Mouse (Mus musculus) heart, adult 9 months (tissue): ENCODE measurements around the gene Acot7.

Source experiments
- DNase-seq, 2 experiments: peaks; one replicate each; pipeline ENCODE4 v3.0.0; 2022; ENCODE audit warnings: low spot score in 2 of 2

Acot7 gene

GRCm38 (mm10) chr4:152177537-152178343 lies at the start of gene Acot7:
Gene Acot7, plus strand, starts transcription at chr4:152178134.
- DNase-seq = peak; percentile 83 to 87

DNA sequence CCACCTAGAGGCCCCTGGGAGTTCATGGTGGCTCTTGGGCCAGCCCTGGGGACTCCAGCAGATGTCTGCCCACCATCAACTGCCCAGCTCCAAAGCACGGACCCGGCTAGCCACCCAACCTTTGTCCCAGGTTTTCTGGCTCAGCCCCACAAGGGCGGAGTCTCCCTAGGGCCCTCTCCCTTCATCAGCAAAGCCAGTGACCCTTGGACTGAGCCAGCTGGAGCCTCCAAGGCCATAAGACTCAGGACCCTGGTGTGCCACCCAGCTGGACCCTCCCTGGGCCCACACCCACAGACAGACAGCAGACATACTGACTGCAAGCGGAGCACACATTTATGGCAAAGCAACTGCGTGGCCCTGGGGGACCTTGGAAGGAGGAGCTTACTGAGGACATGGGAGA lies 49.1 kb upstream of the Acot7 start:
- no peak for DNase-seq

GRCm38 (mm10) chr4:152129395-152129930 lies 48.5 kb upstream of the Acot7 start:
- no peak for DNase-seq

DNA sequence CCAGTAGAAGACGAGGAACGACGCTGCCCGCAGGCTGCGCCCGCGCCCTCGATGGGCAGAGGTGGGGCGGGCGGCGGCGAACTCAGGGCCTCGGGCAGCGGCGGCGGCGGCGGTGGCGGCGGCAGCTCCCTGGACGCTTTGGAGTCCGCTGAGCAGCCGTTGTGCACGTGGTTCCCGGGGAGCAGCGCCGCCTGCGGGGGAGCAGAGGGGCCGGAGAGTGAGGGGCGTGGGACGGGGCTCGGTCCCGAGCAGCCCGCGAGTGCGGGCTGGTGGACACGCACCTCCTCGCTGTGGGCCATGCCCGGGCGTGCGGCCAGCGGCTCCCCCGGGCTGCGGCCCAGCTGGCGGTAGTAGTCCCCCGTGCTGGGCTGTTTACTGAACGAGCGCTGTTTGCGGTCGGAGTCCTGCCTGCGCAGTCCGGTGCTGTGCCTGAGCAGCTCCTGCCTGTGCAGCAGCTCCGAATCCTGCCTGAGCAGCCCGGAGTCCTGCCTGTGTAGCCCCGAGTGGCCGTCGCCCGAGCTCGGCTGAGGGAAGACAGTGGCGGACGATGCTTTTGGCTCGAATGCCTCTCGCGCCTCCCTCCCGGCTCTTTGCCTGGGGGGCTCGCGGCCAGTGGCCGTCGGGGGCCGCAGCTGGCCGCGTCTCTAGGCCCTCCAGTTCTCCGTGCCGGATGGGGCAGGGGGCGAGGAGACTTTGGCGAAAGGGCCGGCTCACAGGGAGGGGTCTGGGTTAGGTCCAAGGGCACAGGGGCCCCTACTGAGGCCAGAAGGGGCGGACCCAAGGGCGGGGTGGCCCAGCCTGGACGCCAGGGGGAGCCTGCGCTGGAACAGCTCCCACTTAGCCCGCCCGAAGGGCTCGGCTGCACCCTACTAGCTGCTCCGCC lies 46.9 kb upstream of the Acot7 start:
- peak; percentile 70 to 73 for DNase-seq

DNA sequence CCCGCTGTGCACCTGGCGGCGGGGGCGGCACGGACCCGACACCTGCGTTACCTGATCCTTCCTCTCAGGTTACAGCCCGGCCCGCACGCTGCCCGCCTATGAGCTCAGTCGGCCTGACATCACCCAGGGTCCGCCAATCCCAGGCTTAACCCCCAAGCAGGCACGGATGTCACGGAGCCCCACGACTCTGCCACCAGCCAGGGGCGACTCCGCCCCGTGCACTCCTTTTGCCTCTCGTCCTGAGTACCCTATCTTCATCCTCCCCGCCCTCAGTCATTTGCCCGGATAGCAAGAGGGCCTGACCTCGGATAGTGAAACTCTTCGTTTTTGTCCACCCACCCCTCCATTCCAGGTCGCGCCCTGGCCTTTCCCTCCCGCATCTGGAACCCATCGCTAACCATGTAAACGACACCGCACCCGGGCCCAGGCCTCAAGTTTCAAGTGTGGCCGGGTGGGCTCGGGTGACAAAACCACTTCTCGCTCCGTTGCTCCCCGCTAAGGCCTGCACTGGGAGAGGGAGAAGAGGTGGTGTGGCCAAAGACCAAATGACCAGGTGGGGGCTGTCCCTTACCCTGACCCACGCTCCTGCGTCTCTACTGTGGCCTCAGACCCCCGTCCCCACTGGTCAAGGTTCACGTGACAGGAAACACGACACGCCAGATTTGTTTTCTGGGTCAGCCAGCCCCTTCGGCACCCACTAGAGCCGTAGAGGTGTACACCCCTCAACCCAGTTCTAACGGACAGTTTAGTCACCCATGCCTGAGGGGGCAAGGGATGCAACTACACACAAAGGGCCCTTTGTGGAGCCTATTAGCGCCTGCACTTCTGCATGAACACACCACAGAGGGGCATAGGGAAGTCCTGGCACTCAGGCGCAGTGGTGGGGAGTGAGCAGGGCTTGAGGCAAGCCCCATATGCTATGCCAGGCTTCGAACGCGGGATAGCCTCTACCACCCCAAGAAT lies 45.8 kb upstream of the Acot7 start:
- no peak for DNase-seq

GRCm38 (mm10) chr4:152132772-152133169 lies 45.2 kb upstream of the Acot7 start:
- DNase-seq = no peak

GRCm38 (mm10) chr4:152133213-152133612 lies 44.7 kb upstream of the Acot7 start:
- DNase-seq = no peak

GRCm38 (mm10) chr4:152134507-152134906 lies 43.4 kb upstream of the Acot7 start:
- DNase-seq = no peak

- no peak for DNase-seq
Measured at GRCm38 (mm10) chr4:152135363-152135762, 42.6 kb upstream of the Acot7 start.

GRCm38 (mm10) chr4:152136112-152136875 lies 41.6 kb upstream of the Acot7 start:
- DNase-seq = no peak

- DNase-seq = no peak
Measured at GRCm38 (mm10) chr4:152136876-152137250, 41.1 kb upstream of the Acot7 start.

DNA sequence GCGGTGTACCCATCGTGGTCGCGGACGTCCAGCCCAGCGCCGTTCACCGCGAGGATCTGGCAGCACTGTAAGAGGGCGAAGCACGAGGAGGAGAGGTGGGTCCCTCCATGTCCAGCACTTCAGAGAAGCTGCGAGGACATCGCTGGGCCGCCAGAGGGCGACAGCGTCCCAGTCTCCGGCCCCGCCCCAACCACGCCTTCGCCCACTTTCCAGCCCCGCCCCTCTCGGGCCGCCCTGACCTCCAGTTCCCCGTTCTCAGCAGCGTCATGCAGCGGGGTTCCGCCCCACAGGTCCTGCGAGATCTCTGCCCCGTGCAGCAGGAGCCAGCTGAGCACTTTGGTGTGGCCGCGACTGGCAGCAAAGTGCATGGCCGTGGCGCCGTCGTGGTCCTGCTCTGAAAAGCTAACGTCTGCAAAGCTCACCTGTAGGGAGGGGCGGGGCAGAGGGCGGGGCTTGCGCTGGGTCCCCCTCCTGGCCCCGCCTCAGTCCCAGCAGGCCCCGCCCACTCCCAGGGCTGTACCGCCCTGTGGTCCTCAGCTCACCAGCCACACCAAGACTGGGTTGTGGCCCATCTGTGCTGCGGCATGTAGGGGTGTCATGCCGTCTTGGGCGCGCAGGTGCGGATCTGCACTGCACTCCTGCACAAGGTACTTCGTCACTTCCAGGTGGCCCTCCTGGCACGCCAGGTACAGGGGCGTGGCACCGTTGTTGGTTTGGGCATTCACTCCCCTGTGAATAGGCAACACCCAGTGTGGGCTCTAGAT lies 39.3 kb upstream of the Acot7 start:
- peak; percentile 81 to 84 for DNase-seq

- DNase-seq = no peak
Measured at GRCm38 (mm10) chr4:152140441-152140840, 37.5 kb upstream of the Acot7 start.

DNA sequence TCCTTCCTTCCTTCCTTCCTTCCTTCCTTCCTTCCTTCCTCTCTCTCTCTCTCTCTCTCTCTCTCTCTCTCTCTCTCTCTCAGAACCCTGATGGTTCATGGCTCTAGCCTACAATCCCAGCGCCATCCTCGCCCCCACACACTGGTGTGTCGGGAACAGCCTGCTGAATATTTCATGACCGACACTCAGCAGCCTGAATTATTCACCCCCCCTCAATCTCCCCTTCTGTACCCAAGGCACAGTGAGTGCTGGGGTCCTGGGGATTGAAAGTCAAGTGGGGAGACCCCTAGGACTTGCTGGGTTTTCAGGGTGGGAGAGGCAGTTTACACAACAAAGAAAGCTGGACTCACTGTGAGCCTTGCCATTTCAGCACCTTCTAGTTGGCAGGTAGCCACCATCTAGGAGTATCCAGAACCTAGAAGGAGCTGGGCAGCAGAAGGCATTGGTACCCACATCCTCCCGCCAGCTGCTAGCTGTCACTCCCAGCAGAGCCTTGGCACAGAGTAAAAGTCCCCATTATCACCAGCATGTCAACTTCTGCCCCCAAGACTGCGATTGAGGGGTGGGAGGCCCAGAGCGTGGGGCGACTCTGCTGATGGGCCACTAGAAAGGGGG lies 36.3 kb upstream of the Acot7 start:
- DNase-seq = no peak

DNA sequence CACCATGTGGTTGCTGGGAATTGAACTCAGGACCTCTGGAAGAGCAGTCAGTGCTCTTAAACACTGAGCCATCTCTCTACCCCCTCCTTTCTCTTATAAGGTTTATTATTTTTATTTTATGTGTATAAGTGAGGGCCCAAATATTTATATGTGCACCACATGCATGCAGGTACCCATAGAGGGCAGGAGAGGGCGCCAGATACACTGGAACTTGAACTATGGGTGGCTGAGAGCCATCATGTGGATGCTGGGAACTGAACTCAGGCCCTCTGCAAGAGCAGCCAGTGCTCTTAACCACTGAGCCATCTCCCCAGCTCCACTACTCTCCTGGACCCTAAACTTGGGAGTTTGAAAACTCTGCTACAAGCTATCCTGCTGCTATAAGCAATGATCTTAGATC lies 34.3 kb upstream of the Acot7 start:
- DNase-seq = no peak

DNA sequence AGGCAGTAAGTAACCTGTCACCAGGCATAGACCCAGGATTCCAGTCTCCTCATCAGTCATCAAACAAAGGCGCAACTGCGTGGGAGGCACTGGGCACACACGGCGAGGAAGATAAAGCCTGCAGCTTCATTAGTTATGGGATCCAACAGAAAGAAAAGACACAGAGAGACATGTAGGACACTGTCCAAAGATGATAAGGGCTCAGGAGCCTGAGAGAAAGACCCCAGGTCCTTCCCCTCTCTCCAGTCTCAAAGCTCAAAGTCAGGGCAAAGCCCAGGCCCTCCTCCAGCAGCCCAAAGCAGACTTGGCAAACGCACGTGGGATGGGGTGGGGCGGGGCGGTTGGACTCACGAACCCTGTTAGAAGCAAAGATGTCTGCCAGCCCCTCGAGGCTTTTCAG lies 32.5 kb upstream of the Acot7 start:
- no peak for DNase-seq

- DNase-seq = no peak
Measured at GRCm38 (mm10) chr4:152146033-152146827, 31.7 kb upstream of the Acot7 start.

DNA sequence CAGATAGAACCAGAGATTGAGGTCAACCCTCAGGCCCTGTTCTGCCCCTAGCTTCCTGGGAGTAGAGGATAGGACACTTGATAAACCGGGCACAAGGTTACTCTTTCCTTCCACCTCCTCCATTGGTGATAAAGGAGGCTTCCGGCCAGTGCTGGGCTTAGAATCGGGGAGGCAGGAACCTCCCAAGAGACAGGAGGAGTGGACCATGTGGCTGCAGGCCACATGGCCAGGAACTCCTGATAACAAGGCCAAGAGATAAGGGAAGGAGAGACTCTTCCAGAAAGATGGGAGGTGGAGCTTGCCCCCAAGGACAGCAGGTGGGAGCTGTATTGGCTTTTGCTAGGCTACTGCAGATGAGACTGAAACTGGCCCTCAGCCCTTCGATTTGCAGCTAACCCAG lies 27.4 kb upstream of the Acot7 start:
- DNase-seq = no peak
